Mouse (Mus musculus) kidney, postnatal 10 days (tissue): ENCODE data around the gene 2310003L06Rik.

Source experiments
- DNase-seq: peaks from one replicate; pipeline ENCODE4 v3.0.0; 2021; ENCODE audit warnings: mixed read lengths

2310003L06Rik gene

GRCm38 (mm10) chr5:87969201-87969600 lies at the start of gene 2310003L06Rik, which contains the start of gene Gm28434:
Gene 2310003L06Rik, plus strand, starts transcription at chr5:87969459.
Gene Gm28434, plus strand, starts transcription at chr5:87969517.
- DNase-seq: no peak

- DNase-seq: no peak
These were observed 43.9 kb upstream of the 2310003L06Rik start, which contains the start of gene Csn3 for GRCm38 (mm10) chr5:87925372-87925771. Gene Csn3, plus strand, starts transcription at chr5:87925579.

- DNase-seq: no peak
These were observed 37.7 kb upstream of the 2310003L06Rik start for GRCm38 (mm10) chr5:87931603-87932002.

GRCm38 (mm10) chr5:87940752-87941151 lies 28.5 kb upstream of the 2310003L06Rik start:
- no peak for DNase-seq

- no peak for DNase-seq
These were observed 26.7 kb upstream of the 2310003L06Rik start for GRCm38 (mm10) chr5:87942515-87942914.

GRCm38 (mm10) chr5:87951836-87952235 lies 17.4 kb upstream of the 2310003L06Rik start:
- no peak for DNase-seq

GRCm38 (mm10) chr5:87979139-87979538 lies 9.9 kb downstream of the 2310003L06Rik start, which contains the start of gene Cabs1:
Gene Cabs1, plus strand, starts transcription at chr5:87979439.
- no peak for DNase-seq

- DNase-seq: no peak
These were observed 13.4 kb downstream of the 2310003L06Rik start for GRCm38 (mm10) chr5:87982468-87983214.

GRCm38 (mm10) chr5:88002249-88002648 lies 33.0 kb downstream of the 2310003L06Rik start, which contains the start of gene Smr3a:
Gene Smr3a, plus strand, starts transcription at chr5:88002549.
- DNase-seq: no peak

- DNase-seq: no peak
These were observed 36.0 kb downstream of the 2310003L06Rik start for GRCm38 (mm10) chr5:88005241-88005640.
